In genomic region chr16:33830512-33831105, GRCm38 (mm10) we compare ENCODE assay signal across 8 mouse cellular contexts. TPM values are rescaled to one million over a fixed set of nuclear protein-coding genes. Genes with fewer than 3 reads are reported as not detected.
A peak's percentile ranks its signal among the peaks of the same experiment; 100 is the strongest.
DNase-seq lines count a peak whose midpoint lies in the region; ATAC-seq and TF ChIP-seq lines count a peak whose summit lies in the region.

No protein-coding gene starts in this region.

- peak overlapping the region; percentile 58 for H3K4me2 ChIP-seq in kidney, postnatal 0 days (ENCODE audit: low read length)
- H3K4me2 ChIP-seq in hindbrain, postnatal 0 days (ENCODE audit: low read depth, low read length) = peak overlapping the region; percentile 74
- peak overlapping the region; percentile 100 for H3K4me2 ChIP-seq in midbrain, embryonic 16.5 days (ENCODE audit: low read length)

- no peaks in the 10 kb centered on the region for H3K9me3 ChIP-seq in kidney, postnatal 0 days (replicated peaks; ENCODE audit: low read length)
- no peaks in the 10 kb centered on the region for H3K9me3 ChIP-seq in embryonic facial prominence, embryonic 10.5 days
- no peaks in the 10 kb centered on the region for H3K9me3 ChIP-seq in hindbrain, postnatal 0 days (ENCODE audit: low read length)
- no peaks in the 10 kb centered on the region for H3K9me3 ChIP-seq in midbrain, embryonic 16.5 days (replicated peaks; ENCODE audit: control insufficient read depth, low read length, poor library complexity, severe bottlenecking)

- peak overlapping the region; percentile 74 for H3K9ac ChIP-seq in kidney, postnatal 0 days (ENCODE audit: low read depth, low read length)
- peak overlapping the region; percentile 50 for H3K9ac ChIP-seq in hindbrain, postnatal 0 days (replicated peaks; ENCODE audit: low read length)
- H3K9ac ChIP-seq in midbrain, embryonic 16.5 days (ENCODE audit: low read depth, low read length) = peak overlapping the region; percentile 66

- no peaks in the 10 kb centered on the region for H3K27me3 ChIP-seq in kidney, postnatal 0 days (ENCODE audit: insufficient read depth, low read length)
- H3K27me3 ChIP-seq in embryonic facial prominence, embryonic 10.5 days (replicated peaks; ENCODE audit: low read depth, poor library complexity, severe bottlenecking) = peaks cover 40% of the 10 kb centered on the region
- H3K27me3 ChIP-seq in hindbrain, postnatal 0 days (ENCODE audit: insufficient read depth, low read length) = peaks cover 21% of the 10 kb centered on the region
- H3K27me3 ChIP-seq in midbrain, embryonic 16.5 days (ENCODE audit: control insufficient read depth, insufficient read depth, low read depth, low read length) = peaks cover 31% of the 10 kb centered on the region

- peaks cover 17% of the 10 kb centered on the region; the same call in 1 of the 2 replicates for H3K4me1 ChIP-seq in kidney, postnatal 0 days (replicated peaks; ENCODE audit: insufficient read depth, low read length)
- H3K4me1 ChIP-seq in embryonic facial prominence, embryonic 10.5 days = peaks cover 77% of the 10 kb centered on the region
- H3K4me1 ChIP-seq in hindbrain, postnatal 0 days (ENCODE audit: insufficient read depth, low read length) = peaks cover 6% of the 10 kb centered on the region; the same call in 1 of the 2 replicates
- H3K4me1 ChIP-seq in midbrain, embryonic 16.5 days (ENCODE audit: control insufficient read depth, insufficient read depth, low read length) = peaks cover 17% of the 10 kb centered on the region

- no peak for DNase-seq in kidney, postnatal 0 days (ENCODE audit: low spot score)
- no peak for DNase-seq in kidney, postnatal 25 days
- DNase-seq in embryonic facial prominence, embryonic 10.5 days (ENCODE audit: low spot score) = peak; percentile 21
- DNase-seq in hindbrain, postnatal 0 days (ENCODE audit: low spot score) = no peak
- no peak for DNase-seq in adipocyte (ENCODE audit: low spot score)
- DNase-seq in cerebellum, postnatal 14 days = no peak

- peak overlapping the region; percentile 73 for H3K27ac ChIP-seq in kidney, postnatal 0 days
- peak overlapping the region; percentile 95 for H3K27ac ChIP-seq in embryonic facial prominence, embryonic 10.5 days (replicated peaks)
- no peak overlapping the region for H3K27ac ChIP-seq in hindbrain, postnatal 0 days
- no peak overlapping the region for H3K27ac ChIP-seq in midbrain, embryonic 16.5 days (ENCODE audit: low read length)

- 5% methylated on average over 18 of the region's 18 CpGs for WGBS in kidney, postnatal 0 days
- under 1% methylated on average over 18 of the region's 18 CpGs for WGBS in embryonic facial prominence, embryonic 10.5 days
- 4% methylated on average over 18 of the region's 18 CpGs for WGBS in hindbrain, postnatal 0 days
- WGBS in midbrain, embryonic 16.5 days = 3% methylated on average over 18 of the region's 18 CpGs

- H3K4me3 ChIP-seq in kidney, postnatal 0 days (replicated peaks; ENCODE audit: low read depth, low read length) = peak overlapping the region; percentile 83
- H3K4me3 ChIP-seq in embryonic facial prominence, embryonic 10.5 days = peak overlapping the region; percentile 93
- peak overlapping the region; percentile 56 for H3K4me3 ChIP-seq in hindbrain, postnatal 0 days (ENCODE audit: low read length)
- H3K4me3 ChIP-seq in midbrain, embryonic 16.5 days (ENCODE audit: low read depth, low read length) = peak overlapping the region; percentile 71

- no peak for ATAC-seq in kidney, postnatal 0 days (replicated peaks; ENCODE audit: low FRiP score, low read depth)
- ATAC-seq in hindbrain, postnatal 0 days = no peak
- no peak for ATAC-seq in midbrain, embryonic 16.5 days
- no peak for ATAC-seq in megakaryocyte-erythroid progenitor cell, adult 5-6 weeks (replicated peaks; ENCODE audit: low FRiP score, low TSS enrichment, poor library complexity, severe bottlenecking)

- no peaks in the 10 kb centered on the region for H3K36me3 ChIP-seq in kidney, postnatal 0 days (ENCODE audit: insufficient read depth, low read length)
- H3K36me3 ChIP-seq in embryonic facial prominence, embryonic 10.5 days (replicated peaks) = no peaks in the 10 kb centered on the region
- no peaks in the 10 kb centered on the region for H3K36me3 ChIP-seq in hindbrain, postnatal 0 days (ENCODE audit: insufficient read depth, low read length)
- H3K36me3 ChIP-seq in midbrain, embryonic 16.5 days (ENCODE audit: control insufficient read depth, insufficient read depth, low read length) = no peaks in the 10 kb centered on the region

- TF ChIP-seq CTCF in kidney, postnatal 0 days (IDR thresholded peaks at IDR 0.05; ENCODE audit: low read depth) = no peak
- TF ChIP-seq CTCF in hindbrain, postnatal 0 days (IDR thresholded peaks at IDR 0.05; ENCODE audit: low read depth) = no peak

RNA-seq across cellular contexts. Expression of gene Itgb5, which starts 1.1 kb away (rescaled TPM):
- polyA plus RNA-seq in kidney, postnatal 0 days (2015; fragmentation: Nextera tagmentation; extraction: Ambion mirVana) = 48.6 and 53.2 TPM in 2 replicates
- polyA plus RNA-seq in embryonic facial prominence, embryonic 10.5 days (2016; fragmentation: Nextera tagmentation; extraction: Ambion mirVana) = 62.1 and 64.1 TPM in 2 replicates
- 46.7 and 52.8 TPM in 2 replicates for total RNA-seq in hindbrain, postnatal 0 days (2014; rRNA removed)
- 18.4 and 20.0 TPM in 2 replicates for polyA plus RNA-seq in hindbrain, postnatal 0 days (2015; fragmentation: Nextera tagmentation; extraction: Ambion mirVana)
- 13.5 and 15.1 TPM in 2 replicates for polyA plus RNA-seq in midbrain, embryonic 16.5 days (2015; fragmentation: Nextera tagmentation; extraction: Ambion mirVana)
- total RNA-seq in megakaryocyte-erythroid progenitor cell, adult 5-6 weeks (2014; fragmentation: Nextera tagmentation) = not detected in 2 replicates
- total RNA-seq in megakaryocyte-erythroid progenitor cell, adult 5-6 weeks (2017) = 0.47 and 0.53 TPM in 2 replicates

RNA-seq across cellular contexts. Expression of gene Muc13, which starts 36.8 kb away (rescaled TPM):
- not detected in 2 replicates for polyA plus RNA-seq in kidney, postnatal 0 days (2015; fragmentation: Nextera tagmentation; extraction: Ambion mirVana)
- polyA plus RNA-seq in embryonic facial prominence, embryonic 10.5 days (2016; fragmentation: Nextera tagmentation; extraction: Ambion mirVana) = 0.10 and 0.14 TPM in 2 replicates
- not detected in 2 replicates for total RNA-seq in hindbrain, postnatal 0 days (2014; rRNA removed)
- 0.06 TPM in 1 of 2 replicates, not detected in the other for polyA plus RNA-seq in hindbrain, postnatal 0 days (2015; fragmentation: Nextera tagmentation; extraction: Ambion mirVana)
- not detected in 2 replicates for polyA plus RNA-seq in midbrain, embryonic 16.5 days (2015; fragmentation: Nextera tagmentation; extraction: Ambion mirVana)
- total RNA-seq in megakaryocyte-erythroid progenitor cell, adult 5-6 weeks (2014; fragmentation: Nextera tagmentation) = 55.5 and 80.6 TPM in 2 replicates
- total RNA-seq in megakaryocyte-erythroid progenitor cell, adult 5-6 weeks (2017) = 66.2 and 172 TPM in 2 replicates

Comparison
In these comparisons a context has a peak if more than half of its experiments do, and no peak if none do; other contexts are left out.
1. H3K27ac ChIP-seq: peak in kidney, postnatal 0 days (single experiment) and embryonic facial prominence, embryonic 10.5 days (single experiment); none in hindbrain, postnatal 0 days (single experiment) and midbrain, embryonic 16.5 days (single experiment).
2. Peak in every context shown above with its lines, with median percentiles within 50 percentile points of each other: H3K4me2 ChIP-seq, H3K4me3 ChIP-seq and H3K9ac ChIP-seq.